Mouse (Mus musculus): Measurements from ENCODE around the gene Ddx24. TPM values are rescaled to one million over a fixed set of nuclear protein-coding genes. Genes with fewer than 3 reads are reported as not detected.

The Ddx24 gene
- polyA plus RNA-seq, 1 experiment from 2014 or later = 165 TPM

Other genes starting within 250 kb of the Ddx24 start
- not detected in 2 replicates for gene Prima1, start 183.7 kb downstream of the Ddx24 start, polyA plus RNA-seq (2015; fragmentation: Nextera tagmentation; extraction: Ambion mirVana)
- gene Fam181a, start 114.9 kb downstream of the Ddx24 start, polyA plus RNA-seq (2015; fragmentation: Nextera tagmentation; extraction: Ambion mirVana) = not detected in 2 replicates
- gene Asb2, start 69.8 kb downstream of the Ddx24 start, polyA plus RNA-seq (2015; fragmentation: Nextera tagmentation; extraction: Ambion mirVana) = 5.2 and 5.6 TPM in 2 replicates
- 1.9 TPM in 2 replicates for gene Otub2, start 37.1 kb downstream of the Ddx24 start, polyA plus RNA-seq (2015; fragmentation: Nextera tagmentation; extraction: Ambion mirVana)
- 0.14 and 0.21 TPM in 2 replicates for gene 9330161L09Rik, start 18.0 kb downstream of the Ddx24 start, polyA plus RNA-seq (2015; fragmentation: Nextera tagmentation; extraction: Ambion mirVana)
- 160 and 162 TPM in 2 replicates for gene Ifi27, start 8.4 kb upstream of the Ddx24 start, polyA plus RNA-seq (2015; fragmentation: Nextera tagmentation; extraction: Ambion mirVana)
- gene Ifi27l2a, start 17.9 kb upstream of the Ddx24 start, polyA plus RNA-seq (2015; fragmentation: Nextera tagmentation; extraction: Ambion mirVana) = 299 and 338 TPM in 2 replicates
- gene Ifi27l2b, start 31.4 kb upstream of the Ddx24 start, polyA plus RNA-seq (2015; fragmentation: Nextera tagmentation; extraction: Ambion mirVana) = 0.25 and 0.46 TPM in 2 replicates
- gene Ppp4r4, start 106.5 kb upstream of the Ddx24 start, polyA plus RNA-seq (2015; fragmentation: Nextera tagmentation; extraction: Ambion mirVana) = 0.40 and 0.44 TPM in 2 replicates
- gene Serpina10, start 205.6 kb upstream of the Ddx24 start, polyA plus RNA-seq (2015; fragmentation: Nextera tagmentation; extraction: Ambion mirVana) = 0.09 TPM in 1 of 2 replicates, not detected in the other
- gene Serpina6, start 231.4 kb upstream of the Ddx24 start, polyA plus RNA-seq (2015; fragmentation: Nextera tagmentation; extraction: Ambion mirVana) = 0.08 and 0.13 TPM in 2 replicates